Mouse (Mus musculus) liver, adult (tissue): ENCODE measurements around the gene Mep1a.

ENCODE experiments used
- GATA4 ChIP-seq: IDR thresholded peaks from 2 replicates; pipeline ENCODE4 v1.6.1; 2014; ENCODE audit warnings: mild to moderate bottlenecking, low read length; ENCODE audit not compliant: insufficient replicate concordance

Mep1a gene

DNA sequence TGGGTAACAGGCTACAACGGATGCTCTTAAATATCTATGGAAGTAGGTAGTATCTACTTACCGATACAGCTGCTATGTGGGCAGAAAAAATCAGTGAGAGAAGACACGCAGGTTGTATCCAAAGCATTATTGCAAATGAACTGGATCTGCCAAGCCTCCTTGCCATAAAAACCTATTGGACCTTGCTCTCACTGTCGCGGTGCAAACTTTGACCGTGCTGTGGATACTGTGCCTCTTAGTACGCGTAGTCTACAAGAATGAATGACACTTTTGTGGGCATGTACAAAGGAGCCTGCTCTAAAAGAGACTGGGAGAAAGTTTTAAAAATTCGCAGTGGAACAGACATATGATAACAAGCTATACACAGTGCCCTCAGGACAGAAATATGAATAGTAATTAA is at the start of gene Mep1a:
Mep1a (minus strand) TSS at position 221 of the 400 bp plus-strand sequence.
- no peak for TF ChIP-seq GATA4

DNA sequence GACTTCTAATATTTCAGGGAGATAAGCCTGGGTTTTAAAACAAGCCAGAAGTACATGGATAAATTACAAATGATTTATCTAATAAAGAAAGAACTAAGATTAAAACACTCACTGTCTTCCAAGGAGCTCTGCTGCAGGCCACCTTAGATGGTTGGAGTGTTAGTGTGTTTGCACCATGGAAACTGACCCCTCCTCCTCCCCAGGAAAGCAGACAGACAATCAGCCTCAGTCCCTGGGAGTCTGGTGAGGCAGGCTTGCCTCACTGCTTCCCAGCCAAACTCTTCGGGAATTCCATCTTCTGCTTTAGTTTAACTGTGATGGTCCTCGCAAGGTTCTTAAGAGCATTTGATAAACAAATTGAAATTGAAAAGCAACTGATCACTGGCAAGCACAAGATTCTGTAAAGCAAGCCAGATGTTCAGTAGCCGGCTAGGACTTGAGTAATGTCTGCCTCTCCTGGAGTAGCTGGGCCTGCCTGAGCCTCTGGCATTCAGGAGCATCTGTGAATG is 48.6 kb upstream of the Mep1a start:
- no peak for TF ChIP-seq GATA4

- no peak for TF ChIP-seq GATA4
These were observed 41.4 kb upstream of the Mep1a start for GRCm38 (mm10) chr17:43544040-43544439.

- TF ChIP-seq GATA4 = no peak
These were observed 40.9 kb upstream of the Mep1a start, which contains the start of gene Ankrd66 for GRCm38 (mm10) chr17:43543539-43543938. Gene Ankrd66, minus strand, starts transcription at chr17:43543639.

DNA sequence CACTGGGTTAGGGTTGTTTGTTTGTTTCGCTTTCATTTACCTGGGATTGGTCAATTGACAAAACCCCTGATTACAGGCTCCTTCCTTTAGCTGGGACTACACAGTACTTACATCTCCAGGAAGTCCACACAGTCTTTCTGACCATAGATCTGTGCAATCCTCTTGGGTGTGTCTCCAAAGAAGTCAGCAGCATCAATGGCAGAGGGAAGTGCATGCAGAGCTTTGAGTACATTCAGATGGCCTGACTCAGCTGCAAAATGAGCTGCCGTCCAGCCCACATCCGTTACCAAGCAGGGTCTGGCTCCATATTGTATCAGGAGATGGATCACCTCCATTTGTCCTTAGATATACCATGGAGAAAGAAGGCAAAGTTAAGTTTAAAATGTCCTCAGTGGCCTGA is 36.2 kb upstream of the Mep1a start:
- TF ChIP-seq GATA4 = no peak

GRCm38 (mm10) chr17:43534362-43535222 is 32.0 kb upstream of the Mep1a start:
- TF ChIP-seq GATA4 = no peak

- no peak for TF ChIP-seq GATA4
These were observed 28.6 kb upstream of the Mep1a start for GRCm38 (mm10) chr17:43531192-43531591.

DNA sequence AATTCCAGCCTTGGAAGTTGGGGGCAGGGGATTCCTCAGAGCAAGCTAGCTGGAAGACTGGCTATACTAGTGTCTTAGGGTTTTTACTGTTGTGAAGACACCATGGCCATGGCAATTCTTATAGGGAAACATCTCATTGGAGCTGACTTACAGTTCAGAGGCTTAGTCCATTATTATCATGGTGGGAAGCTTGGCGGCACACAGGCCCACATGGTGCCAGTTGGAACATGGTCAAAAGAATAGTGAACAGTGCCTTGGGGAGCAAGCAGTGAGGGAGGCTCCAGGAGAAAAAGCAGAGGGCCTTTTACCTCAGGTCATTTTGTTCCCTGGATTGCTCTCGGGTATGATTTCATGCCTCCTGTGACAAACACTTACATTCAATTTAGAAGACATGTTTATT is 27.9 kb upstream of the Mep1a start:
- no peak for TF ChIP-seq GATA4

DNA sequence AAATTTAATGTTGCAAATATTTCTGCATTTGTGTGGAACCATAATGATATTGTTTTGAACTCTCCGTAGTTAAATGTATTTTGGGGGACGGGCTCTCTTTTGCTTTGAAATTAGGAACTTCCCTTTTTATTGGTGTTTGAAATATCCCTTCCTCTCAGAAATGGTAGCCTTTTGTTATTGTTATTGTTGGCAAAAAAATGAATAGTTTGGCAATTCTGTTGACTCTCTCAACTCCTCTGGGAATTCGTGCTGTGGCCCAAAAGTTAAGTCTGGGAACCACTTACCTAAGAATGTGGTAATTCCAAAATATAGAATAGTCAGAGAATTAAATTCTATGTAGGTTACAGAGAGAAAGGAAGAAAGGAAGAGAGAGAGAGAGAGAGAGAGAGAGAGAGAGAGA is 17.6 kb upstream of the Mep1a start:
- no peak for TF ChIP-seq GATA4

GRCm38 (mm10) chr17:43518644-43519409 is 16.2 kb upstream of the Mep1a start:
- no peak for TF ChIP-seq GATA4

DNA sequence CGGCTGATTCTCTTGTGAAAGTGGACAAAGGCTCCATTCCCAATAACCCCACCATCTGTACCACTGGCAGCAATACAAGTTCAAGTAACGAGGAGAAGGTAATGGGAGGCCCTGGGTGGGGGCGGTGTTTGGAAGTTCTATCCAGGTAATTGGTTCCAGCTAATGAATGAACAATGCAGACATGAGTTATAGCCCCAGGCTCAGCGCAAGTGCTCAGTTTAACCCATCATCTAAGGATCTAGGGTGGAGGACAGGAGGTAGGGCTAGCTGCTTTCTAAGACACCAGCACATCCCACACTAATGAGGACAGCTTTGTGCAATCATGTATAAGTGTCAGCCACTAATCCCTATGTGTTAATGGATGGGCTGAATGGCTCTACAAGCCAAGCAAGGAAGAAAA is 8.2 kb upstream of the Mep1a start:
- TF ChIP-seq GATA4 = no peak

DNA sequence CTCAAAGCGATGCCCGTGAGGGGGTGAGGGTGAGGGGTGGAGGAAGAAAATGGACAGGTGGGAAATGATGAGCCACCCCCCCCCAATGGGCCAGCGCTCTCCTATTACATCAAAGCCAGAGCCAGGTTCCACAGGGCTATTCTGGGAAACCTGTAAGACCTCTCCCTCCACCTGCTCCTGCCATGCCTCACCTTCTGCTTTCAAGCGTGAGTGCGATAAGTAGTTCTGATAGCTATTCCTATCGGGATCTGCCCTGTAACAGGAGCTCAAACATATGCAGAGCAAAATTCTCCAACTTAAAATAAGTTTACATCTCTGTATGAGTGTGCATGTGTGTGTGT is 2.0 kb upstream of the Mep1a start:
- TF ChIP-seq GATA4 = no peak

- TF ChIP-seq GATA4 = no peak
These were observed 1.4 kb upstream of the Mep1a start for GRCm38 (mm10) chr17:43503861-43504593.

DNA sequence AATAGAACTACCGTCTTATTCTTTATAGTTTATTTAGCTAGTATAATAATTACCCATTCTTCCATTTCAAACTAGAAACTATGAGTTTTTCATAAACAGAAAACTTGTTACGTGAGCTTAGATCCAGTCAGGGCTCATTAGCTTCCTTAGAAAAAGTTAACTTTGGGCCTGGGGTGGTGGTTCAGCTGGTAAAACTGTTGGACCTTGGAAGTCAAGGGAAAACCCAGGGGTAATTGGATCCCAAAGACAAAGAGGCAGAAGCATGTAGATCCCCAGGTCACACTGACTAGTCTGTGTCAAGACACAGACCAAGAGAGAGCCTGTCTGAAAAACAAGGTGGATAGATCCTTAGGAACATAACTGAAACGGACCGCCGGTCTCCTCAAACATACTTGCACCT is 981 bp downstream of the Mep1a start:
- no peak for TF ChIP-seq GATA4

DNA sequence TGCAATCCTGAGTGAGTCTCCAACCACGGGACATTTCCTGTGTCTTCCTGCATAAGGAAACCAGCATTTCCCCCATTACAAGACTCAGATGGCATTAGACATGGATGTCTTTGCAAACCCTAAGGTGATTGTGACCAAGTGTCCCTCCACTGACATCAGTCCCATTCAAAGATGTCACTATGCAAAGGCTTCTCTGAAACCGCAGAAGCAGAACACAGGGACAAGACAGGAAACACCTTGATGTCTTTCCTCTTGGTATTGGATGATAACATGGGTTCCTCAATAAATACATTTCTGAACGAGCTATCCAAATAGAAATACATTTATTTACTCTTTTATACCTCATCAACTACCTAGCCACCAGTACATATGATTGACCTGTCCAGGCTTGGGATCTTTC is 1.4 kb downstream of the Mep1a start:
- TF ChIP-seq GATA4 = no peak
